Mouse (Mus musculus) v-Abl transformed pro-B cells (cell line): ENCODE results near the gene Plcd1.

ENCODE experiments used
- in situ Hi-C, 2 experiments: fragments of 400-800 bp; cut with MboI; formaldehyde crosslinking; loops; one replicate each; pipeline ENCODE4 v1.15.1; 2025; ENCODE audit not compliant: unreplicated experiment in 2 of 2

The Plcd1 gene

GRCm38 (mm10) chr9:119093419-119094295 lies at the start of gene Plcd1:
Plcd1 (minus strand) TSS chr9:119093502.
- in situ Hi-C loops: no loop called here

- in situ Hi-C loops: no loop called here
Measured at GRCm38 (mm10) chr9:119142066-119142465, 48.8 kb upstream of the Plcd1 start.

- in situ Hi-C loops: no loop called here
Measured at GRCm38 (mm10) chr9:119138836-119139235, 45.5 kb upstream of the Plcd1 start.

GRCm38 (mm10) chr9:119130692-119131091 lies 37.4 kb upstream of the Plcd1 start:
- in situ Hi-C loops: no loop called here

GRCm38 (mm10) chr9:119128436-119129181 lies 35.3 kb upstream of the Plcd1 start:
- in situ Hi-C loops: no loop called here

GRCm38 (mm10) chr9:119122596-119123369 lies 29.5 kb upstream of the Plcd1 start:
- in situ Hi-C loops: no loop called here

GRCm38 (mm10) chr9:119120168-119120560 lies 26.9 kb upstream of the Plcd1 start:
- in situ Hi-C loops: no loop called here

- in situ Hi-C loops: no loop called here
Measured at GRCm38 (mm10) chr9:119119409-119120167, 26.3 kb upstream of the Plcd1 start.

GRCm38 (mm10) chr9:119114911-119115310 lies 21.6 kb upstream of the Plcd1 start:
- in situ Hi-C loops: no loop called here

GRCm38 (mm10) chr9:119110640-119111039 lies 17.3 kb upstream of the Plcd1 start:
- in situ Hi-C loops: no loop called here

GRCm38 (mm10) chr9:119109685-119110353 lies 16.5 kb upstream of the Plcd1 start:
- in situ Hi-C loops: loop anchor here (5.0 to 10.0 kb wide), 3 partner anchors 242 to 322 kb away; partner anchors contain the start of gene Xylb (in 1 of the 2)

- in situ Hi-C loops: loop anchor here (5.0 to 10.0 kb wide), 3 partner anchors 245 to 325 kb away; partner anchors contain the start of gene Xylb (in 1 of the 2)
Measured at GRCm38 (mm10) chr9:119107566-119107965, 14.3 kb upstream of the Plcd1 start.

- in situ Hi-C loops: loop anchor here (5.0 to 10.0 kb wide), 2 partner anchors 160 to 252 kb away; partner anchors contain the start of gene Xylb (in 1 of the 2)
Measured at GRCm38 (mm10) chr9:119102783-119103113, 9.4 kb upstream of the Plcd1 start.

GRCm38 (mm10) chr9:119101992-119102782 lies 8.9 kb upstream of the Plcd1 start, which contains the start of gene Dlec1:
Dlec1 (plus strand) TSS chr9:119102478.
- in situ Hi-C loops: loop anchor here (5.0 to 10.0 kb wide), 2 partner anchors 160 to 253 kb away; partner anchors contain the start of gene Xylb (in 1 of the 2)

GRCm38 (mm10) chr9:119100177-119100898 lies 7.0 kb upstream of the Plcd1 start:
- in situ Hi-C loops: loop anchor here (5.0 to 10.0 kb wide), 2 partner anchors 162 to 254 kb away; partner anchors contain the start of gene Xylb (in 1 of the 2)

GRCm38 (mm10) chr9:119094462-119095109 lies 1.3 kb upstream of the Plcd1 start:
- in situ Hi-C loops: no loop called here
